Comparison of ENCODE assay signal across 14 mouse cellular contexts in the genomic region with DNA sequence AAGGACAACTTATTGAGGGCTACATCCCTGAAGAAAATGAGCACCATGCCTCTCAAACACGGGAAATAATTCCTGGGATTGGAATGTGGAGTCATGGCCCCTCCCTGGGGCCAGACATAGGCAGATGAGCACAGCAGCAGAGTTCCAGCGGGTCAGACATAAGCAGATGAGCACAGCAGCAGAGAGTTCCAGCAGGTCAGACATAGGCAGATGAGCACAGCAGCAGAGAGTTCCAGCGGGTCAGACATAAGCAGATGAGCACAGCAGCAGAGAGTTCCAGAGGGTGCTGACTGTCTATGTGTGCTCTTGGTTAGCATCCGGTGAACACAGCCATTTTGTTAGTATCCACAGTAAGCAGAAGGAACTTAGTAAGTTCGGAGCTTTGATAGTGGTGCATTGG.
"Had no signal": no experiment of that assay in that cellular context is flagged by ENCODE, and none has a peak within 500 bp of the region (broad histone marks: within the 10 kb centered on the region; RNA-seq: fewer than 3 reads in every experiment).

No protein-coding gene starts in this region.

- H3K4me1 ChIP-seq: limb, embryonic 13.5 days; megakaryocyte, embryonic 14.5 days had no signal

- H3K4me2 ChIP-seq: limb, embryonic 13.5 days; midbrain, embryonic 11.5 days had no signal

- ATAC-seq: intestine, embryonic 16.5 days; midbrain, embryonic 16.5 days had no signal

- H3K27me3 ChIP-seq: limb, embryonic 13.5 days; megakaryocyte, embryonic 14.5 days had no signal

- H3K36me3 ChIP-seq: limb, embryonic 13.5 days had no signal

- H3K9ac ChIP-seq: limb, embryonic 13.5 days; liver, embryonic 14.5 days had no signal

- DNase-seq: kidney, adult 9 months; kidney, postnatal 14 days; left cerebral cortex, postnatal 4 days; lung, adult 2 months; lung, postnatal 14 days; thymus, postnatal 14 days had no signal

- H3K27ac ChIP-seq: limb, embryonic 13.5 days; liver, embryonic 14.5 days; macrophage; stomach, postnatal 0 days had no signal

- H3K4me3 ChIP-seq: limb, embryonic 13.5 days; megakaryocyte, embryonic 14.5 days had no signal
